Mouse (Mus musculus): Measurements from ENCODE around the gene Nrg3.

- TF ChIP-seq CTCF (IDR thresholded peaks at IDR 0.05; ENCODE audit: borderline replicate concordance, extremely low read depth, insufficient read depth, insufficient read length) = no peak
- no peak for TF ChIP-seq POLR2A (IDR thresholded peaks at IDR 0.05; ENCODE audit: borderline replicate concordance, extremely low read depth, insufficient read depth, insufficient read length, poor library complexity, severe bottlenecking)
These were observed 1098.2 kb downstream of the Nrg3 start for GRCm38 (mm10) chr14:38374660-38375059.

Data from brain, embryonic 14.5 days (tissue).